Mouse (Mus musculus): ENCODE results near the gene Cep126.

- TF ChIP-seq CTCF (IDR thresholded peaks at IDR 0.05; ENCODE audit: insufficient read depth, low read depth, low read length) = no peak
- no peak for TF ChIP-seq POLR2A (IDR thresholded peaks at IDR 0.05; ENCODE audit: insufficient read depth, low read depth, low read length)
Measured at GRCm38 (mm10) chr9:8035091-8035490, 99.0 kb downstream of the Cep126 start.

Data from olfactory bulb, adult 2 months (tissue).